Mouse (Mus musculus): ENCODE measurements around the gene Slc39a8. TPM values are rescaled to one million over a fixed set of nuclear protein-coding genes. Genes with fewer than 3 reads are reported as not detected.

The Slc39a8 gene
- polyA plus RNA-seq, 1 experiment from 2014 or later, result 19.5 TPM

DNA sequence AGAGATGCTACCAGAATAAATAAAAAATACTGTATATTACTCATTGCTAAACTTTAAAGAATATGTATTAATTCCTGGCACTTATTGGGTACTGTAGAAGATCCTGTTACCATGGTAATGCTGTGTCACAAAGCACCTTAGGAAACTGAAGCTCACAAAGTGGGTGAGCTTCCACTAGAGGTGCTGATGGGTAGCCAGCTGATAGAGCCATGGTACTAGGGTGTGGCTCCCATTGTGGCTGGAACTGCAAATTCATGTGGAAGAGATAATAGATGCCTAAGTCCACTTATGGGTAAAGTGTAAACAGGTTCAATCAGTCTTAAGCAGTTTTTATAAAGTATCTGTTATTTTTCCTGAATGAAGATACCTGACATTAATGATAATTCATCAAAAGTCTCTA, 64.3 kb downstream of the Slc39a8 start:
- no peak overlapping the region for H3K4me2 ChIP-seq (replicated peaks; ENCODE audit: low read depth, low read length)
- H3K9me3 ChIP-seq (ENCODE audit: low read length), result no peaks in the 10 kb centered on the region
- H3K4me1 ChIP-seq (ENCODE audit: insufficient read depth, low read length), result no peaks in the 10 kb centered on the region
- H3K36me3 ChIP-seq (ENCODE audit: insufficient read depth, low read length), result no peaks in the 10 kb centered on the region
- H3K4me3 ChIP-seq (ENCODE audit: low read length), result no peak overlapping the region
- H3K27me3 ChIP-seq (ENCODE audit: insufficient read depth, low read length), result no peaks in the 10 kb centered on the region
- ATAC-seq (ENCODE audit: low FRiP score, low TSS enrichment), result no peak
- no peak overlapping the region for H3K27ac ChIP-seq (ENCODE audit: low read length)
- no peak overlapping the region for H3K9ac ChIP-seq (replicated peaks; ENCODE audit: low read length)

DNA sequence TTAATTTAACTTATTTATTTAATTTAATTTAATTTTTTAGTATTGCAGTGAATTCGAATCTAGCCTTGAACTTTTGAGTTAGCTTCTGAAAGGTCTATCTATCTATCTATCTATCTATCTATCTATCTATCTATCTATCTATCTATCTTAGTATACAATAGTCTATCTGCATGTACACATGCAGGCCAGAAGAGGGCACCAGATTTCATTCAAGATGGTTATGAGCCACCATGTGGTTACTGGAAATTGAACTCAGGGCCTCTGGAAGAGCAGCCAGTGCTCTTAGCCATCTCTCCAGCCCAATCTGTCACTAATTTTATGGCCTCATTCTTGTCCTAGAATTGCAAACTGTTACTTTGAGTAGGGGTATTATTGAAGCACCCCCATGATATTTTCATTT, 78.3 kb downstream of the Slc39a8 start:
- Histone ChIP-seq H3K4me1 (ENCODE audit: insufficient read depth, low read length) (no peaks in the 10 kb centered on the region), H3K9me3 (ENCODE audit: low read length) (no peaks in the 10 kb centered on the region), H3K36me3 (ENCODE audit: insufficient read depth, low read length) (no peaks in the 10 kb centered on the region), H3K4me3 (ENCODE audit: low read length) (no peak overlapping the region), H3K9ac (replicated peaks; ENCODE audit: low read length) (no peak overlapping the region), H3K4me2 (replicated peaks; ENCODE audit: low read depth, low read length) (no peak overlapping the region), H3K27me3 (ENCODE audit: insufficient read depth, low read length) (no peaks in the 10 kb centered on the region), H3K27ac (ENCODE audit: low read length) (no peak overlapping the region)
- ATAC-seq (ENCODE audit: low FRiP score, low TSS enrichment), result no peak
- WGBS, result 79% methylated on average over 1 of the region's 1 CpGs

- H3K4me1 ChIP-seq (ENCODE audit: insufficient read depth, low read length), result no peaks in the 10 kb centered on the region
- WGBS, result 51% methylated on average over 6 of the region's 6 CpGs
- H3K9me3 ChIP-seq (ENCODE audit: low read length), result no peaks in the 10 kb centered on the region
- H3K27ac ChIP-seq (ENCODE audit: low read length), result no peak overlapping the region
- peak; percentile 49; the same call in 1 of the 2 replicates for ATAC-seq (ENCODE audit: low FRiP score, low TSS enrichment)
- no peak overlapping the region for H3K4me2 ChIP-seq (replicated peaks; ENCODE audit: low read depth, low read length)
- no peaks in the 10 kb centered on the region for H3K27me3 ChIP-seq (ENCODE audit: insufficient read depth, low read length)
- no peak overlapping the region for H3K4me3 ChIP-seq (ENCODE audit: low read length)
- no peak overlapping the region for H3K9ac ChIP-seq (replicated peaks; ENCODE audit: low read length)
- no peaks in the 10 kb centered on the region for H3K36me3 ChIP-seq (ENCODE audit: insufficient read depth, low read length)
Measured at GRCm38 (mm10) chr3:135904881-135905280, 79.8 kb downstream of the Slc39a8 start.

- Histone ChIP-seq H3K9ac (replicated peaks; ENCODE audit: low read length) (no peak overlapping the region), H3K4me2 (replicated peaks; ENCODE audit: low read depth, low read length) (no peak overlapping the region), H3K4me3 (ENCODE audit: low read length) (no peak overlapping the region), H3K27me3 (ENCODE audit: insufficient read depth, low read length) (no peaks in the 10 kb centered on the region), H3K27ac (ENCODE audit: low read length) (no peak overlapping the region), H3K4me1 (ENCODE audit: insufficient read depth, low read length) (no peaks in the 10 kb centered on the region), H3K36me3 (ENCODE audit: insufficient read depth, low read length) (no peaks in the 10 kb centered on the region), H3K9me3 (ENCODE audit: low read length) (no peaks in the 10 kb centered on the region)
- WGBS, result 81% methylated on average over 1 of the region's 1 CpGs
- no peak for ATAC-seq (ENCODE audit: low FRiP score, low TSS enrichment)
Measured at GRCm38 (mm10) chr3:135905729-135906128, 80.7 kb downstream of the Slc39a8 start.

DNA sequence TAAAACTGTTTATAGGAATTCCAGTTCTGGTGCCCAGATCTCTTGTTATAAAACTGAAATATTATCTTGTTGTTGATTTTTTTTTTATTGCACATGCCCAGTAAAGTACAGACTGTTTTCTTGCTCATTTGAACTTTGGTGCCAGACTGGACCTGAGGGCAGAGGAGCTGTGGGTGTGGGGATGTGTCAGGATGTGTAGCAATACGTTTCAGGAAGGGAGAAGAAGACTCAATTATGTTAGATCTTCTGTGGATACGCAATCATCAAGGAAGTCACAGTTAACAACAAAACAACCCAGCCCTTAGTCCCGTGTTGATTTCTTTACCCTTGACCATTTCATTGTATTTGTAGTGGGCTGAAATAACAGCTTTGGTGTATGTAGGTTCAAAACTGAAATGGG, 81.9 kb downstream of the Slc39a8 start:
- no peaks in the 10 kb centered on the region for H3K4me1 ChIP-seq (ENCODE audit: insufficient read depth, low read length)
- no peaks in the 10 kb centered on the region for H3K36me3 ChIP-seq (ENCODE audit: insufficient read depth, low read length)
- no peak overlapping the region for H3K4me2 ChIP-seq (replicated peaks; ENCODE audit: low read depth, low read length)
- H3K27ac ChIP-seq (ENCODE audit: low read length), result no peak overlapping the region
- H3K4me3 ChIP-seq (ENCODE audit: low read length), result no peak overlapping the region
- no peaks in the 10 kb centered on the region for H3K9me3 ChIP-seq (ENCODE audit: low read length)
- 69% methylated on average over 3 of the region's 3 CpGs for WGBS
- H3K27me3 ChIP-seq (ENCODE audit: insufficient read depth, low read length), result no peaks in the 10 kb centered on the region
- H3K9ac ChIP-seq (replicated peaks; ENCODE audit: low read length), result no peak overlapping the region
- no peak for ATAC-seq (ENCODE audit: low FRiP score, low TSS enrichment)

DNA sequence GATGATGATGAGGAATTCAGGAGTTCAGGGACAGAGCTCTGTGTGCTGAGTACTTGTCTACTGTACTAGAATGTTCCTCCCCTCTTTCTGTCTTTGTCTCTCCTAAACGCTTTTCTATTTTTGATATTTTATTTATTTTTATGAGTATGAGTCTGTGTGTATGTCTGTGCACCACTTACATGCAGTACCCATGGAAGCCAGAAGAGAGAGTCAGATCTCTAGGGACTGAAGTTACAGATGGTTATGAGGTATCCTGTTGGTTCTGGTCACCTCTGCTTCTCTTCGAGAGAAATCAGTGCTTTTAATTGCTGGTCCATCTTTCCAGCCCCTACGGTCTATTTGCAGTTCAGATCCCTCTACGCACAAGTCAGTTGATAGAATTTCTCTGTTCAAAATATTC, 90.9 kb downstream of the Slc39a8 start:
- no peak overlapping the region for H3K4me3 ChIP-seq (ENCODE audit: low read length)
- H3K4me2 ChIP-seq (replicated peaks; ENCODE audit: low read depth, low read length), result no peak overlapping the region
- no peak for ATAC-seq (ENCODE audit: low FRiP score, low TSS enrichment)
- H3K36me3 ChIP-seq (ENCODE audit: insufficient read depth, low read length), result no peaks in the 10 kb centered on the region
- no peaks in the 10 kb centered on the region for H3K27me3 ChIP-seq (ENCODE audit: insufficient read depth, low read length)
- H3K27ac ChIP-seq (ENCODE audit: low read length), result no peak overlapping the region
- no peaks in the 10 kb centered on the region for H3K4me1 ChIP-seq (ENCODE audit: insufficient read depth, low read length)
- no peak overlapping the region for H3K9ac ChIP-seq (replicated peaks; ENCODE audit: low read length)
- WGBS, result 87% methylated on average over 4 of the region's 4 CpGs
- H3K9me3 ChIP-seq (ENCODE audit: low read length), result no peaks in the 10 kb centered on the region

DNA sequence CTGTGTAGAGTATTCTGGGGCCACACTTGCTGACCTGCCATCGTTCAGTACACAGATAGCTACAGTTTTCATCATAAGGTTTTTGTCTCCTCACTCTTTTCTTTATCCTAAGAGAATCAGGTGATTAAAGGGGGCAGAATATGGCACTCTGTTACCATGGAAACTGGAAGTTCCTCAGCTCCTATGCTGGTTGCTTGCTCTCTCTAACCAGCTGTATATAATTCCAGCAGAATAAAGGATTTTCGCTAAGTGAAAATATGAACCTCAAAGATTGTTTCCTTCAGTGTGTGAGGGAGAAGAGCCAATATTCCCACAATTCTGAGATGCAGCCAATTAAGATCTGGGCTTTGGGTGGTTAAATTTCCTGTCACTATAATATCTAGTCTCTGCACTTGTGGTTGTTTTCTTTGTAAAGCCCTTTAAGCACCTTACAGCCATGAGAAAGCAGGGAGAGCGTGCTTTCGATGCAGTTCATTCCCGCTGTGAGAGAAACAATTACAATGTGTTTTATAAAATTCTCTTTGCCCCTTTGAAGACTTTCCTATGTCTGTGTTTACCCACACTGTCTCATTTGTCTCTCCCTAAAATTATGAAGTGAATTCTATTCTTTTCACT, 93.6 kb downstream of the Slc39a8 start:
- Histone ChIP-seq H3K9me3 (ENCODE audit: low read length) (no peaks in the 10 kb centered on the region), H3K4me1 (ENCODE audit: insufficient read depth, low read length) (peaks cover 3% of the 10 kb centered on the region; the same call in 1 of the 2 replicates), H3K4me3 (ENCODE audit: low read length) (no peak overlapping the region), H3K27ac (ENCODE audit: low read length) (no peak overlapping the region), H3K9ac (replicated peaks; ENCODE audit: low read length) (no peak overlapping the region), H3K27me3 (ENCODE audit: insufficient read depth, low read length) (no peaks in the 10 kb centered on the region), H3K4me2 (replicated peaks; ENCODE audit: low read depth, low read length) (no peak overlapping the region), H3K36me3 (ENCODE audit: insufficient read depth, low read length) (no peaks in the 10 kb centered on the region)
- no peak for ATAC-seq (ENCODE audit: low FRiP score, low TSS enrichment)
- WGBS, result 65% methylated on average over 5 of the region's 5 CpGs

- no peak for ATAC-seq (ENCODE audit: low FRiP score, low TSS enrichment)
- H3K4me2 ChIP-seq (replicated peaks; ENCODE audit: low read depth, low read length), result no peak overlapping the region
- no peak overlapping the region for H3K9ac ChIP-seq (replicated peaks; ENCODE audit: low read length)
- H3K27ac ChIP-seq (ENCODE audit: low read length), result no peak overlapping the region
- no peaks in the 10 kb centered on the region for H3K36me3 ChIP-seq (ENCODE audit: insufficient read depth, low read length)
- 65% methylated on average over 4 of the region's 4 CpGs for WGBS
- H3K4me1 ChIP-seq (ENCODE audit: insufficient read depth, low read length), result peaks cover 4% of the 10 kb centered on the region; the same call in 1 of the 2 replicates
- H3K9me3 ChIP-seq (ENCODE audit: low read length), result no peaks in the 10 kb centered on the region
- H3K27me3 ChIP-seq (ENCODE audit: insufficient read depth, low read length), result no peaks in the 10 kb centered on the region
- no peak overlapping the region for H3K4me3 ChIP-seq (ENCODE audit: low read length)
Measured at GRCm38 (mm10) chr3:135919305-135919704, 94.2 kb downstream of the Slc39a8 start.

- H3K4me2 ChIP-seq (replicated peaks; ENCODE audit: low read depth, low read length), result no peak overlapping the region
- no peaks in the 10 kb centered on the region for H3K9me3 ChIP-seq (ENCODE audit: low read length)
- no peak for ATAC-seq (ENCODE audit: low FRiP score, low TSS enrichment)
- WGBS, result 33% methylated on average over 1 of the region's 1 CpGs
- H3K4me1 ChIP-seq (ENCODE audit: insufficient read depth, low read length), result peaks cover 4% of the 10 kb centered on the region; the same call in 1 of the 2 replicates
- H3K36me3 ChIP-seq (ENCODE audit: insufficient read depth, low read length), result no peaks in the 10 kb centered on the region
- H3K27ac ChIP-seq (ENCODE audit: low read length), result no peak overlapping the region
- H3K9ac ChIP-seq (replicated peaks; ENCODE audit: low read length), result no peak overlapping the region
- no peaks in the 10 kb centered on the region for H3K27me3 ChIP-seq (ENCODE audit: insufficient read depth, low read length)
- no peak overlapping the region for H3K4me3 ChIP-seq (ENCODE audit: low read length)
Measured at GRCm38 (mm10) chr3:135926729-135927128, 101.7 kb downstream of the Slc39a8 start.

DNA sequence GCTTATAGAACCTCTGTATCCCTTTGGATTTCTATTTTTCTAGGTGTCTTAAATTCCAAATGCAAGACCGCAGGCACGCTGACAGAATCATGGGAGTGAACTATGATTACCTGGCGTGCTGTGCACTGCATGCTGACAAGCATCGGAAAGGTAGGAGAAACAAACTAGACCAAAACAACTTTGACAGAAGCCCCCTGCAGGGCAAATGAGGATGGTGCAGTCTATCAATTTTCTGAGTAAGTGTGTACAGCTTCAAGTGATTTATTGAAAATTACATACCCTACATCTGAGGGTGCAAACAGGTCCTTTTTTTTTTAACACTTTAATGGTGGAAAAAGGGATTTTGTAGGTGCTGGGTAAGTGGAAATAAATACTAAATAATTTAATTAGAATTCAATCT, 103.1 kb downstream of the Slc39a8 start:
- Histone ChIP-seq H3K4me3 (ENCODE audit: low read length) (no peak overlapping the region), H3K4me2 (replicated peaks; ENCODE audit: low read depth, low read length) (no peak overlapping the region), H3K9ac (replicated peaks; ENCODE audit: low read length) (no peak overlapping the region), H3K27me3 (ENCODE audit: insufficient read depth, low read length) (no peaks in the 10 kb centered on the region), H3K36me3 (ENCODE audit: insufficient read depth, low read length) (no peaks in the 10 kb centered on the region), H3K4me1 (ENCODE audit: insufficient read depth, low read length) (peaks cover 4% of the 10 kb centered on the region; the same call in 1 of the 2 replicates), H3K27ac (ENCODE audit: low read length) (no peak overlapping the region), H3K9me3 (ENCODE audit: low read length) (no peaks in the 10 kb centered on the region)
- WGBS, result 84% methylated on average over 4 of the region's 4 CpGs
- no peak for ATAC-seq (ENCODE audit: low FRiP score, low TSS enrichment)
